Mouse (Mus musculus) embryonic facial prominence, embryonic 14.5 days (tissue): ENCODE data around the gene Dnajb9. TPM values are rescaled to one million over a fixed set of nuclear protein-coding genes. Genes with fewer than 3 reads are reported as not detected.

Experiments
- ATAC-seq: fragments of 200-750 bp; cut with Nextera tagmentation; 2 replicates; pipeline ENCODE4 v1.8.0; 2017; ENCODE audit warnings: low read depth, moderate number of reproducible peaks, moderate TSS enrichment
- DNase-seq: peaks from one replicate; pipeline ENCODE4 v3.0.0-alpha.2; 2015; ENCODE audit warnings: low spot score
- H3K27ac ChIP-seq: fragments of 300-500 bp; sonication (generic); replicated peaks from 2 replicates; pipeline ENCODE4 v1.5.1; 2014; ENCODE audit warnings: low read depth, mild to moderate bottlenecking, low read length, moderate library complexity
- H3K27me3 ChIP-seq: fragments of 300-500 bp; sonication (generic); replicated peaks from 2 replicates; pipeline ENCODE4 v1.6.1; 2014; ENCODE audit warnings: low read length; ENCODE audit not compliant: control insufficient read depth, insufficient read depth
- H3K36me3 ChIP-seq: fragments of 300-500 bp; sonication (generic); 2 replicates; pipeline ENCODE4 v1.6.1; 2014; ENCODE audit warnings: low read length, mixed read lengths; ENCODE audit not compliant: control insufficient read depth, insufficient read depth
- H3K4me1 ChIP-seq: fragments of 300-500 bp; sonication (generic); 2 replicates; pipeline ENCODE4 v1.6.1; 2014; ENCODE audit warnings: antibody characterized with exemption, low read length; ENCODE audit not compliant: control insufficient read depth, insufficient read depth
- H3K4me2 ChIP-seq: fragments of 300-500 bp; sonication (generic); 2 replicates; pipeline ENCODE4 v1.6.1; 2014; ENCODE audit warnings: low read depth, mild to moderate bottlenecking, low read length, moderate library complexity, mixed read lengths
- H3K4me3 ChIP-seq: fragments of 300-500 bp; sonication (generic); 2 replicates; pipeline ENCODE4 v1.5.1; 2014; ENCODE audit warnings: low read depth, mild to moderate bottlenecking, low read length
- H3K9ac ChIP-seq: fragments of 300-500 bp; sonication (generic); 2 replicates; pipeline ENCODE4 v1.6.1; 2014; ENCODE audit warnings: low read depth, mild to moderate bottlenecking, low read length, moderate library complexity, mixed read lengths
- H3K9me3 ChIP-seq: fragments of 300-500 bp; sonication (generic); 2 replicates; pipeline ENCODE4 v1.6.1; 2016; ENCODE audit warnings: low read length; ENCODE audit not compliant: control insufficient read depth
- WGBS: fragments of 180-500 bp; shearing (Covaris S2); extraction: QIAGEN DNeasy Blood & Tissue Kit; methylation state at CpG from one replicate; pipeline ENCODE4 v1.1.7; 2014; 5-methylcytosine and 5-hydroxymethylcytosine counted together
- polyA plus RNA-seq: library from polyadenylated mRNA; unstranded; fragments of >200 nt; fragmentation: Nextera tagmentation; extraction: Ambion mirVana; gene quantifications from 2 replicates; pipeline ENCODE4 v1.2.1, GENCODE M21; 2014

Gene Dnajb9
- 27.5 and 31.4 TPM in 2 replicates for polyA plus RNA-seq

GRCm38 (mm10) chr12:44209824-44210752, at the start of gene Dnajb9:
TSS of gene Dnajb9 (minus strand) at chr12:44210326.
- H3K9ac ChIP-seq, result peak within 1 kb of the TSS; percentile 93
- H3K4me1 ChIP-seq, result peaks cover 12% of the 10 kb centered on the region
- H3K4me2 ChIP-seq, result peak within 1 kb of the TSS; percentile 79
- ATAC-seq, result peak; percentile 99
- H3K27ac ChIP-seq, result peak within 1 kb of the TSS; percentile 88
- H3K36me3 ChIP-seq, result peaks cover 5% of the 10 kb centered on the region; the same call in 1 of the 2 replicates
- peak; percentile 99 for DNase-seq
- peak within 1 kb of the TSS; percentile 96 for H3K4me3 ChIP-seq
- no peaks in the 10 kb centered on the region for H3K9me3 ChIP-seq
- whole genome bisulfite sequencing, result under 1% methylated on average over 50 of the region's 77 CpGs
- no peaks in the 10 kb centered on the region for H3K27me3 ChIP-seq

- DNase-seq, result no peak
- WGBS, result 84% methylated on average over 9 of the region's 9 CpGs
- ATAC-seq, result no peak
These were observed 38.3 kb upstream of the Dnajb9 start for GRCm38 (mm10) chr12:44248309-44248977.

GRCm38 (mm10) chr12:44245739-44246138, 35.6 kb upstream of the Dnajb9 start:
- no peaks in the 10 kb centered on the region for H3K27me3 ChIP-seq
- H3K4me3 ChIP-seq, result no peak overlapping the region
- WGBS, result 94% methylated on average over 3 of the region's 3 CpGs

More at GRCm38 (mm10) chr12:44248309-44248977, 38.3 kb upstream of the Dnajb9 start:
- no peaks in the 10 kb centered on the region for H3K27me3 ChIP-seq
- no peaks in the 10 kb centered on the region for H3K9me3 ChIP-seq
- H3K36me3 ChIP-seq, result no peaks in the 10 kb centered on the region
- no peak overlapping the region for H3K27ac ChIP-seq
- H3K4me2 ChIP-seq, result no peak overlapping the region
- no peak overlapping the region for H3K4me3 ChIP-seq
- no peaks in the 10 kb centered on the region for H3K4me1 ChIP-seq
- H3K9ac ChIP-seq, result no peak overlapping the region

GRCm38 (mm10) chr12:44242407-44242806, 32.3 kb upstream of the Dnajb9 start:
- Histone ChIP-seq H3K4me2 (no peak overlapping the region), H3K9ac (no peak overlapping the region), H3K9me3 (no peaks in the 10 kb centered on the region), H3K4me1 (no peaks in the 10 kb centered on the region), H3K4me3 (no peak overlapping the region), H3K27ac (no peak overlapping the region), H3K36me3 (no peaks in the 10 kb centered on the region), H3K27me3 (no peaks in the 10 kb centered on the region)
- no peak for DNase-seq
- WGBS, result 82% methylated on average over 4 of the region's 4 CpGs
- ATAC-seq, result no peak

More at GRCm38 (mm10) chr12:44245739-44246138, 35.6 kb upstream of the Dnajb9 start:
- no peak for DNase-seq
- ATAC-seq, result no peak
- Histone ChIP-seq H3K36me3 (no peaks in the 10 kb centered on the region), H3K4me1 (no peaks in the 10 kb centered on the region), H3K27ac (no peak overlapping the region), H3K9ac (no peak overlapping the region), H3K4me2 (no peak overlapping the region), H3K9me3 (no peaks in the 10 kb centered on the region)

GRCm38 (mm10) chr12:44241090-44241489, 31.0 kb upstream of the Dnajb9 start:
- DNase-seq, result no peak
- H3K27me3 ChIP-seq, result no peaks in the 10 kb centered on the region
- no peaks in the 10 kb centered on the region for H3K36me3 ChIP-seq
- H3K9me3 ChIP-seq, result no peaks in the 10 kb centered on the region
- H3K4me1 ChIP-seq, result no peaks in the 10 kb centered on the region
- H3K4me3 ChIP-seq, result no peak overlapping the region
- WGBS, result 78% methylated on average over 7 of the region's 7 CpGs
- H3K4me2 ChIP-seq, result no peak overlapping the region
- ATAC-seq, result no peak
- H3K9ac ChIP-seq, result no peak overlapping the region
- H3K27ac ChIP-seq, result no peak overlapping the region

GRCm38 (mm10) chr12:44224650-44225049, 14.5 kb upstream of the Dnajb9 start:
- H3K4me3 ChIP-seq, result no peak overlapping the region
- no peak for ATAC-seq
- no peaks in the 10 kb centered on the region for H3K36me3 ChIP-seq
- H3K4me2 ChIP-seq, result no peak overlapping the region
- H3K27me3 ChIP-seq, result no peaks in the 10 kb centered on the region; the same call in 1 of the 2 replicates
- DNase-seq, result no peak
- no peaks in the 10 kb centered on the region for H3K9me3 ChIP-seq
- H3K4me1 ChIP-seq, result no peaks in the 10 kb centered on the region
- H3K9ac ChIP-seq, result no peak overlapping the region
- no peak overlapping the region for H3K27ac ChIP-seq
- 85% methylated on average over 3 of the region's 3 CpGs for WGBS

- DNase-seq (no peak), ATAC-seq (no peak)
- Histone ChIP-seq H3K4me1 (no peaks in the 10 kb centered on the region), H3K27ac (no peak overlapping the region), H3K9ac (no peak overlapping the region), H3K4me3 (no peak overlapping the region), H3K36me3 (no peaks in the 10 kb centered on the region), H3K9me3 (no peaks in the 10 kb centered on the region), H3K4me2 (no peak overlapping the region), H3K27me3 (no peaks in the 10 kb centered on the region; the same call in 1 of the 2 replicates)
- WGBS, result 58% methylated on average over 3 of the region's 3 CpGs
These were observed 12.9 kb upstream of the Dnajb9 start for GRCm38 (mm10) chr12:44223044-44223443.

GRCm38 (mm10) chr12:44221651-44222356, 11.7 kb upstream of the Dnajb9 start:
- H3K4me1 ChIP-seq, result no peaks in the 10 kb centered on the region
- no peaks in the 10 kb centered on the region for H3K36me3 ChIP-seq
- no peaks in the 10 kb centered on the region; the same call in 1 of the 2 replicates for H3K27me3 ChIP-seq
- peak overlapping the region; percentile 80 for H3K9ac ChIP-seq
- no peak; the same call in 1 of the 2 replicates for ATAC-seq
- peak; percentile 2 for DNase-seq
- H3K27ac ChIP-seq, result no peak overlapping the region
- 2% methylated on average over 60 of the region's 89 CpGs for WGBS
- H3K4me3 ChIP-seq, result peak overlapping the region; percentile 64
- H3K4me2 ChIP-seq, result peak overlapping the region; percentile 83
- H3K9me3 ChIP-seq, result no peaks in the 10 kb centered on the region
